Mouse (Mus musculus) adrenal gland, postnatal 25 days (tissue): ENCODE data around the gene Cyp4x1. TPM values are rescaled to one million over a fixed set of nuclear protein-coding genes. Genes with fewer than 3 reads are reported as not detected.
A peak's percentile ranks its signal among the peaks of the same experiment; 100 is the strongest.

Source experiments
- DNase-seq: peaks from one replicate; pipeline ENCODE4 v3.0.0; 2021; ENCODE audit warnings: mixed read lengths
- total RNA-seq: library from RNA; stranded (reverse); gene quantifications from 2 replicates; pipeline ENCODE4 v1.2.3, GENCODE M21; 2021

Gene Cyp4x1
- total RNA-seq, 1 experiment from 2014 or later = not detected

- no peak for DNase-seq
Observed at GRCm38 (mm10) chr4:115088611-115089338, 45.3 kb downstream of the Cyp4x1 start, which contains the start of gene Pdzk1ip1. Gene Pdzk1ip1 (plus strand): TSS chr4:115088708.

- DNase-seq = no peak
Observed at GRCm38 (mm10) chr4:115086763-115087415, 47.2 kb downstream of the Cyp4x1 start.

GRCm38 (mm10) chr4:115086257-115086656 is 47.8 kb downstream of the Cyp4x1 start:
- DNase-seq = no peak

- DNase-seq = peak; percentile 54
Observed at GRCm38 (mm10) chr4:115085522-115086095, 48.5 kb downstream of the Cyp4x1 start.

- DNase-seq = no peak
Observed at GRCm38 (mm10) chr4:115083031-115083430, 51.0 kb downstream of the Cyp4x1 start.

GRCm38 (mm10) chr4:115079821-115080349 is 54.2 kb downstream of the Cyp4x1 start:
- no peak for DNase-seq

- no peak for DNase-seq
Observed at GRCm38 (mm10) chr4:115078892-115079820, 54.9 kb downstream of the Cyp4x1 start.

GRCm38 (mm10) chr4:115075204-115075915 is 58.7 kb downstream of the Cyp4x1 start:
- no peak for DNase-seq

- DNase-seq = no peak
Observed at GRCm38 (mm10) chr4:115074789-115075188, 59.3 kb downstream of the Cyp4x1 start.

GRCm38 (mm10) chr4:115071668-115072067 is 62.4 kb downstream of the Cyp4x1 start:
- no peak for DNase-seq

- no peak for DNase-seq
Observed at GRCm38 (mm10) chr4:115063518-115064239, 70.4 kb downstream of the Cyp4x1 start.

GRCm38 (mm10) chr4:115062875-115063517 is 71.1 kb downstream of the Cyp4x1 start:
- DNase-seq = peak; percentile 35

GRCm38 (mm10) chr4:115062540-115062874 is 71.6 kb downstream of the Cyp4x1 start:
- no peak for DNase-seq

GRCm38 (mm10) chr4:115060753-115061152 is 73.3 kb downstream of the Cyp4x1 start:
- DNase-seq = no peak

GRCm38 (mm10) chr4:115059871-115060270 is 74.2 kb downstream of the Cyp4x1 start:
- DNase-seq = no peak

GRCm38 (mm10) chr4:115058871-115059590 is 75.0 kb downstream of the Cyp4x1 start:
- DNase-seq = no peak

- DNase-seq = no peak
Observed at GRCm38 (mm10) chr4:115058317-115058761, 75.7 kb downstream of the Cyp4x1 start.

GRCm38 (mm10) chr4:115057674-115058316 is 76.3 kb downstream of the Cyp4x1 start:
- no peak for DNase-seq
